Mouse (Mus musculus): ENCODE results near the gene Kcnk15.

- TF ChIP-seq CTCF (IDR thresholded peaks at IDR 0.05; ENCODE audit: low read depth) (no peak), EP300 (optimal IDR thresholded peaks at IDR 0.05) (no peak)
Observed at GRCm38 (mm10) chr2:163876830-163877498, 23.5 kb downstream of the Kcnk15 start.

All from stomach, postnatal 0 days (tissue).